Mouse (Mus musculus) liver, embryonic 11.5 days (tissue): ENCODE data around the gene Iqsec1. TPM values are rescaled to one million over a fixed set of nuclear protein-coding genes. Genes with fewer than 3 reads are reported as not detected.

Experiments used
- ATAC-seq: fragments of 200-750 bp; cut with Nextera tagmentation; replicated peaks from 2 replicates; pipeline ENCODE4 v1.8.0; 2017; ENCODE audit warnings: moderate number of reproducible peaks, mild to moderate bottlenecking, moderate TSS enrichment, moderate library complexity; ENCODE audit not compliant: low FRiP score
- DNase-seq: peaks from one replicate; pipeline ENCODE4 v3.0.0-alpha.2; 2017; ENCODE audit warnings: low spot score
- H3K27ac ChIP-seq: fragments of 300-500 bp; sonication (generic); 2 replicates; pipeline ENCODE4 v1.5.1; 2014; ENCODE audit warnings: mild to moderate bottlenecking, low read depth, low read length, control low read depth
- H3K27me3 ChIP-seq: fragments of 300-500 bp; sonication (generic); replicated peaks from 2 replicates; pipeline ENCODE4 v1.6.1; 2014; ENCODE audit warnings: low read length, mixed read lengths; ENCODE audit not compliant: control insufficient read depth, insufficient read depth
- H3K36me3 ChIP-seq: fragments of 300-500 bp; sonication (generic); 2 replicates; pipeline ENCODE4 v1.6.1; 2014; ENCODE audit warnings: mild to moderate bottlenecking, low read length, moderate library complexity, mixed read lengths; ENCODE audit not compliant: control insufficient read depth, insufficient read depth
- H3K4me1 ChIP-seq: fragments of 300-500 bp; sonication (generic); replicated peaks from 2 replicates; pipeline ENCODE4 v1.6.1; 2014; ENCODE audit warnings: low read length, mixed read lengths; ENCODE audit not compliant: control insufficient read depth, insufficient read depth
- H3K4me2 ChIP-seq: fragments of 300-500 bp; sonication (generic); 2 replicates; pipeline ENCODE4 v1.6.1; 2014; ENCODE audit warnings: mild to moderate bottlenecking, control low read depth, moderate library complexity
- H3K4me3 ChIP-seq: fragments of 300-500 bp; sonication (generic); 2 replicates; pipeline ENCODE4 v1.5.1; 2014; ENCODE audit warnings: low read depth, low read length, control low read depth
- H3K9ac ChIP-seq: fragments of 300-500 bp; sonication (generic); 2 replicates; pipeline ENCODE4 v1.6.1; 2014; ENCODE audit warnings: low read depth, low read length, control low read depth
- H3K9me3 ChIP-seq: fragments of 300-500 bp; sonication (generic); 2 replicates; pipeline ENCODE4 v1.6.1; 2016; ENCODE audit warnings: low read length, inconsistent platforms, mixed read lengths; ENCODE audit not compliant: control insufficient read depth
- WGBS: fragments of 180-500 bp; shearing (Covaris S2); extraction: QIAGEN DNeasy Blood & Tissue Kit; methylation state at CpG from one replicate; pipeline ENCODE4 v1.1.7; 2014; 5-methylcytosine and 5-hydroxymethylcytosine counted together
- microRNA-seq: library from miRNA; unstranded; fragments of <30 nt; microRNA quantifications from one replicate; pipeline ENCODE4, GENCODE M21; 2017; ENCODE audit warnings: borderline number of aligned reads
- polyA plus RNA-seq: library from polyadenylated mRNA; unstranded; fragments of >200 nt; fragmentation: Nextera tagmentation; extraction: Ambion mirVana; gene quantifications from 2 replicates; pipeline ENCODE4 v1.2.1, GENCODE M21; 2014

The Iqsec1 gene
- polyA plus RNA-seq, 1 experiment from 2014 or later, result 9.1 TPM

DNA sequence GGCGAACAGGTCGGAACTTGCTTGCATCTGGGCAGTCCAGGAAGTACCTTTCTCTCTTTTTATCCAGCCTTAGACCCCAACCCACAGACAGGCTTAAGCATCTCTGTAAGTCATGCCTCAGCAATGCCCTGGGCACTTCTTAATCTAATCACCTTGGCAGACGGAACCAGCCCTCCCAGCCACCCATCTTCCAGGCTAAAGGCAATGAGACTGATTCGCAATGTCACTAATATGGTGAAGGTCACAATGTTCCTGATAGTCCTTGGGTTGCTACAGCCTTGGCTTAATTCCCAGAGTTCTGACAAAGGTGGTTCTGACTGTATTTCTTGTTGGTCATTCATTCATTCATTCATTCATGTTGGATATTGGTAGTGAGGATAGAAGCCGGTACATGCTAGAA is 378.2 kb downstream of the Iqsec1 start:
- H3K4me3 ChIP-seq, result no peak overlapping the region
- H3K36me3 ChIP-seq, result no peaks in the 10 kb centered on the region
- H3K4me2 ChIP-seq, result no peak overlapping the region
- H3K4me1 ChIP-seq, result peaks cover 29% of the 10 kb centered on the region
- H3K27me3 ChIP-seq, result no peaks in the 10 kb centered on the region
- H3K9ac ChIP-seq, result no peak overlapping the region
- no peaks in the 10 kb centered on the region for H3K9me3 ChIP-seq
- no peak for DNase-seq
- ATAC-seq, result no peak
- H3K27ac ChIP-seq, result no peak overlapping the region
- 89% methylated on average over 5 of the region's 5 CpGs for WGBS

DNA sequence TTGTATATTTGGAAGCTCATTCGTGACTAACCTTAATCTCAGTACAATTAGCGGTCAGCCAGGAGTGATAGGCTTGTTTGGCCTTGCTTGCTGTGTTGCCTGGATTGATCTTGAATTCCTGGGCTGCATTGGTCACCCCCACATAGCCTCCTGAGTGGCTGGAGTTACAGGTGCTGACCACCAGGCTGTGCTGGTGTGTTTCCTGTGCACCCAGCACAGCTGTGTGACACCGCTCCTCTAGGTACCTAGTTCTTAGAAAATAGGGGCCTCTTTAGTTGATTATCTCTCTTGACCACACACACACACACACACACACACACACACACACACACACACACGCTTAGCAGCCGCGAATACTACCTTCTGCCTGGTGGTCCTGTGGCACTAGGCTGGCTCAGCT is 380.3 kb downstream of the Iqsec1 start:
- no peak overlapping the region for H3K4me3 ChIP-seq
- peak; percentile 79 for ATAC-seq
- peaks cover 32% of the 10 kb centered on the region for H3K4me1 ChIP-seq
- H3K36me3 ChIP-seq, result no peaks in the 10 kb centered on the region
- DNase-seq, result no peak
- H3K9me3 ChIP-seq, result no peaks in the 10 kb centered on the region
- WGBS, result 33% methylated on average over 6 of the region's 6 CpGs
- peak overlapping the region; percentile 55; the same call in 1 of the 2 replicates for H3K27ac ChIP-seq
- H3K27me3 ChIP-seq, result no peaks in the 10 kb centered on the region; the same call in 1 of the 2 replicates
- peak overlapping the region; percentile 22; the same call in 1 of the 2 replicates for H3K4me2 ChIP-seq
- peak overlapping the region; percentile 12; the same call in 1 of the 2 replicates for H3K9ac ChIP-seq

GRCm38 (mm10) chr6:90607196-90607595 is 381.3 kb downstream of the Iqsec1 start:
- peak; percentile 28; the same call in 1 of the 2 replicates for ATAC-seq
- Histone ChIP-seq H3K4me3 (no peak overlapping the region), H3K9ac (no peak overlapping the region), H3K27me3 (no peaks in the 10 kb centered on the region; the same call in 1 of the 2 replicates), H3K9me3 (no peaks in the 10 kb centered on the region), H3K27ac (peak overlapping the region; percentile 55), H3K4me2 (no peak overlapping the region), H3K36me3 (no peaks in the 10 kb centered on the region), H3K4me1 (peaks cover 32% of the 10 kb centered on the region)
- 12% methylated on average over 5 of the region's 5 CpGs for WGBS
- peak; percentile 67 for DNase-seq

- peak; percentile 69 for DNase-seq
Measured at GRCm38 (mm10) chr6:90606538-90606937, 381.9 kb downstream of the Iqsec1 start.

More at GRCm38 (mm10) chr6:90606538-90606937, 381.9 kb downstream of the Iqsec1 start:
- Histone ChIP-seq H3K9ac (no peak overlapping the region), H3K4me3 (no peak overlapping the region), H3K9me3 (no peaks in the 10 kb centered on the region), H3K27me3 (no peaks in the 10 kb centered on the region; the same call in 1 of the 2 replicates), H3K4me1 (peaks cover 32% of the 10 kb centered on the region), H3K4me2 (peak overlapping the region; percentile 36), H3K36me3 (no peaks in the 10 kb centered on the region), H3K27ac (no peak overlapping the region)
- WGBS, result 29% methylated on average over 7 of the region's 7 CpGs
- no peak for ATAC-seq

Small RNA genes lying within 50 kb of the gene (microRNA-seq; reads per million reads assigned to microRNA genes)
- not detected for gene Gm24816

Other genes with a start within 250 kb of the Iqsec1 start
- gene Nup210, start 128.1 kb upstream of the Iqsec1 start, polyA plus RNA-seq, result 53.5 and 58.3 TPM in 2 replicates
- gene Hdac11, start 168.0 kb upstream of the Iqsec1 start, polyA plus RNA-seq, result 7.1 and 7.2 TPM in 2 replicates
- 33.3 and 36.3 TPM in 2 replicates for gene Fbln2, start 223.8 kb upstream of the Iqsec1 start, polyA plus RNA-seq